Mouse (Mus musculus) left cerebral cortex, postnatal 14 days (tissue): Measurements from ENCODE around the gene Opn3. TPM values are rescaled to one million over a fixed set of nuclear protein-coding genes. Genes with fewer than 3 reads are reported as not detected.

Source experiments
- DNase-seq, 2 experiments: peaks; one replicate each; pipeline ENCODE4 v3.0.0; 2021 to 2022; ENCODE audit warnings: low spot score in 2 of 2, mixed read lengths in 1 of 2
- intact Hi-C: fragments of 180-260 bp; cut with DNase I; formaldehyde crosslinking; loops from one replicate; pipeline ENCODE4 v1.15.1; 2025
- long read RNA-seq, 2 experiments: library from polyadenylated mRNA; stranded (forward); transcript quantifications; one replicate each; pipeline ENCODE4 v2.0.0; 2021
- total RNA-seq, 2 experiments: library from RNA; stranded (reverse); gene quantifications; 2 replicates each; pipeline ENCODE4 v1.2.3; 2021

Opn3 gene
- total RNA-seq = 10 to 100 TPM; 12.7 to 14.5 TPM
- long read RNA-seq, experiment 1, transcript Opn3-201 (4 exons, 1,913 nt) = major isoform, 19 of 21 reads
- long read RNA-seq, experiment 1, partial matches to known transcripts = 1 of 21 reads
- long read RNA-seq, experiment 1, other reads (novel, unspliced or antisense) = 1 of 21 reads
- long read RNA-seq, experiment 2, transcript Opn3-201 (4 exons, 1,913 nt) = major isoform, 13 of 13 reads
- long read RNA-seq, experiment 2, partial matches to known transcripts = 0 of 13 reads
- long read RNA-seq, experiment 2, other reads (novel, unspliced or antisense) = 0 of 13 reads

DNA sequence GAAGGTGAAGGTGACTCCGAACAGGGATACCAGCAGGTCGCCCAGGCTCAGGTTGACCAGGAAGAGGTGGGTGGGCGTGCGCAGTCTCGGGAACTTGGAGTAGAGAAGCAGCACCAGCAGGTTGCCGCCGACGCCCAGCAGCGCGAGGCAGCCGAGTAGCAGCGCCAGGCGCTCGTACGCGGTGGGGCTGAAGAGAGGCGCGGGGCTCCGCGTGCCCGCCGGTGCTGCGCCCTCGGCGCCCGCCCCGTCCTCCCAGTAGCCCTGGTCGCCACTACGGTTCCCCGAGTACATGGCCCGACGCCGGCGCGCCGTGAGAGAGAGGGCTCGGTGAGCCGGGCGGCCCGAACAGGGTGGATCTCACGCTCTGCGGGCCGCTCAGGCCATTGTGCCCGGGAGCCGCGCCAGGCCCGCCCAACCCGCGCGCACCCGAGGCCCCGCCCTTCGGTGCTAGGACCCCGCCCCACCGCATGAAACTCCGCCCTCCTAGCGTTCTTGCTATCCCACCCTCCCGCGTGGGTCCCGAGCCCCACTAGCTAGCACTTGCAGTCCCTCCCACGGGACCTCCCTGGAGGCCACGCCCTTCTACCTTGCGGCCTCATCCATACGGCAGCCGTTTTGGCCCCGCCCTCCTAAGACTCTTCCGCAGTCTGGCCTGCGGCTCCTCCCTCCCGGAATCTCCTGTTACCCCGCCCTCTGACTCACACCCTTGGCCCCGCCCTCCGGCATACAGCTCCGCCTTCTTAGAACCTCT, at the start of gene Opn3, which contains the start of gene Chml:
Opn3 (minus strand) TSS at position 531 of the 751 bp plus-strand sequence.
Chml (minus strand) TSS at position 656 of the 751 bp plus-strand sequence.
- intact Hi-C loops = no loop called here

DNA sequence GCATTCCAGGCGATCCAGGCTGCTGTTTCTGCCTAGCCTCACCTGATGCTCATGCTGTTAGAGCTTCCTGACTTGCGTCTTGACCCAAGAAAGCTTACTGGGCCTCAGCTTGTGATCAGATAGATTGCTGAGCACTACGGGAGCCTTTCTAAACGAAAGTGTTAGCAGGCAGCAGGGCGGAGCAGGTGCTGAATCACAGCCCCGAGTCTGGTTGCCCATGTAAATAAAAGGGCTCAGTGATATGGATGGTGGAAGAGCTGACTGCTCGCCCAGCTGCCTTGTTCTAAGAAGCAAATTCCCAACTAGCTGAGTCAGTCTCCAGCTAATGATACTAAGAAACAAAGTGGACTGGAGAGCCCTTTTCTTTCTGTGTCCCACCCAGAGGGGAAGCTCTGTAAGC, 33.2 kb upstream of the Opn3 start:
- DNase-seq = no peak
- intact Hi-C loops = no loop called here

More for the DNA sequence above, at the start of gene Opn3, which contains the start of gene Chml:
- DNase-seq = peak; percentile 96 to 98

DNA sequence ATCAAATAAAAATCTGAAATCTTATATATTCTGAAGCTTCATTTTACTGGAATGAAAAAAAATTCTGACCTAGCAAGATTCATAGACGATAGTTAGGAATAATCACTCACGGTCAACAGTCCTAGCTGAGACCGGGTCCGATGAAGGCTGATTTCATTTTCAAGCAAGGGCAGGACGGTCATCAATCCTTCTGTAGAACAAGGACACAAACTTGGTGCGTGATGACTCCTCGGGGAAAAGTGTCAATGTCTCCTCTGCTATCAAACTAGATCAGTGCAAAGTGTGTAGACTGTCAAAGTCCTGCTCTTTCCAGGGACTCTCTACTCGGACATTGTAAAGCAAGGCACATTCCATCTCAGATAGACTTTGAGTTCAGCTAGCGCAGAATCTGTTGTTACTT, 24.3 kb upstream of the Opn3 start:
- intact Hi-C loops = no loop called here
- DNase-seq = no peak

DNA sequence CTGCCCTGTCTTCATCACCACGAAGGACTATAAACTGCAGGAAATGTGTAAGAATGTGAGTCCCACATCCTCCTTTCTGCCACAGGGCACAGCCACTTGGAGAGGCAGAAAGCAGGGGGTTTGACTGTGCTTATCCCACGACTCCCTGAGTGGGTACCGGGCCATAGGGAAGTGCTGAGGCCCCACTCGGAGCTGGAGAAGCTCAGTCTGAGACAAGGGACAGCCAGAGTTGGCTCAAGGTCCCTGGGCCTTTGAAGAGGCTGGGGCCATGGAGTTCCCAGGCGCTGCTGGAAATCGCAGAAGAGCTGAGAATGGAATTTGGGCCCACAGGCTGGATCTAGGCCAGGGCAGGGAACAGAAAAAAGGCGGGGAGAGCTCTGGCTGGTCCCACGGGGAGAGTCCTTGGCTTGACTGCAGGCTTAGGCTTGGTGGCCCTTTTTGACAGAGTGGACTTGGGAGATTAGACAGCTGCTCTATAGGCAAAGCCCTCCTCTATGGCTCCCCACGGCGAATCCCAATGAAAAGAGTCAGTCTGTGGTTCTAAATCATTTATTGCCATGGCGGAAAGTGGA, 19.8 kb upstream of the Opn3 start:
- DNase-seq = no peak

DNA sequence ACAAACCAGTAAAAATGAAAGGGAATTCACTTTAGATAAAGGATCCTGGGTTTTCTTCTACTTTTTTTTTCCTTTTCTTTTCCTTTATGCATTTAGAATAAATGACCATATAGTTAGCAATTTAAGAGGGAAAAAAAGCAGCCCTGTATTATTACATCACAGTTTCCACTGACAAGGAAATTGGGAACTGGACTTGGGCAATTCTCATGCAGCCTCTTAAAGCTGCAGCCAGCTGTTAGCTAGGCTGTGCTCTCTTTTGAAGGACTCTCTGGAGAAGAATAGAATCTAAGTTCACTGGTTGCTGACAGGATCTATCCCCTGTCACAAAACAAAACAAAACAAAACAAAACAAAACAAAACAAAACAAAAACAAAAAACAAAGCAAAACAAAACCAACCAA, 15.4 kb upstream of the Opn3 start:
- no peak for DNase-seq
- intact Hi-C loops = no loop called here

More for the DNA sequence above, 19.8 kb upstream of the Opn3 start:
- intact Hi-C loops = no loop called here

DNA sequence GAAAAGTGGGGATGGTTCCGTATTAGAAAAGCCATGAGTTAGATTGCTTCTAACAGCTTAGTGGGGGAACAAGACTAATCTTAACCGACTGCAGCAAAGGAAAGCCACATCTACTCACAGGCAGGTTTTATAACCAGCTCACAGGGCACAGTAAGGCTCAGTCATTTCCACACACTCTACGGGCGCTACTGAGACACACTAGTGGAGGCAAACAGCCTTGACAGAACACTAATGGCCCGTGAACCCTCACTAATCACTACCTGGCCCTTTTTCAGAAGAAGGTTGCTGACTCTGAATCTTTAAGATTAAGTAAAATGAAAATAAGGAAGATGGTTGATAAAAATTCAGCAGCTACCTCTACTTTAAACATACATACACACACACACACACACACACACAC, 15.0 kb upstream of the Opn3 start:
- DNase-seq = no peak
- intact Hi-C loops = no loop called here

DNA sequence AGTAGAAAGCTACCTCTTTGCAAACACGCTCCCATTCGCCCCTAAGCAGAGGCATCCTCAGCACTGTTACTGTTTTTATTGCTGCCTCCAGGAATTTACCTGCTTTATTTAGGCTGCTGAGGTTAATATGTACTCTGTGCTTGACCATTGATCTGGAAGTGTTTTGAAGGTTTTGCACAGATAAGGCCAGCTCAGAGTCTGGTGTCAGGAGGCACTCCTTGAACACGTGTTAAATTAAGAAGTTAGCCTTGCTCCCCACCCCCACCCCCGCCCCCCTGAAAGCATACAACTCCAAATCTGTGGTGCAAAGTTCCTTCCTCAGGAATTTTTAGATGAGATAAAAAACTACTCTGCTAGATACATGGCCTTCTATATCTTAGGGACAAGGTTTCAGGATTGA, 8.6 kb upstream of the Opn3 start:
- intact Hi-C loops = no loop called here
- DNase-seq = no peak

DNA sequence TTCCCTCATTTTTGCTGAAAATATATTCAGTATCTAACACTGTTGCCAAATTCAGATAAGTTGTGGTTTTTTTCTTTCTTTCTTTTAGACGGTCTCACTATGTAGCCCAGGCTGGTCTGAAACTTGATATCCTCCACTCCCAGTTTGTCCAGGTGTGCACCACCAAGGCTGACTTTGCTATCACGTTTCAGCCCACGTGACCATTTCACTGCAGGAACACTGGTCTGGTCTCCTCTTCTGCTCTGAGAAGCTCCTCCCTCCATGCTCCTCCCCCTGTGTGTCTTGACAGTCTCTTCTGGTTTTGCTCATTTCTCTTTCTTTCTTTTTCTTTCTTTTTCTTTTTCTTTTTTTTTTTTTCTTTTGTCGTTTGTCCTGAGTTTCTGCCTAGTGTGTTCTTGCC, 7.2 kb upstream of the Opn3 start:
- no peak for DNase-seq
- intact Hi-C loops = no loop called here

DNA sequence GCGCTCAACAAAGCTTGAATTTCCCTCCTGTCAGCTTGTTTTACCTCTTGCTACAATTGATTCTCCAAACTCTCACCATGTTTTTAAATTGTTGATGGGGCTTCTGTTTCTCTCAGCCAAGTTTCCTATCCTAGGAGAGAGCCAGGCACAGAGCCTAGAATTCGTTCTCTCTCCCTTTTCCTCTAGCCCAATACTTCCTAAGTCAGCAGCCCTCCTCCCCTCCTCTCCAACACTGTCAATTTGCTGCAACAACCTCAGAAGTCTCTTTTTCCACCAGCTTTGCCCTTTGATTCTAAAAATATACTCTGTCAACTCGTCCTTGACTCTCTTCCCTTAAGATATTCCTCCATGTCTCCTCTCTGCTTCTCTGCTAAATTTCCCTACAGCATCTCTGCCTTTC, 6.8 kb upstream of the Opn3 start:
- DNase-seq = no peak
- intact Hi-C loops = no loop called here

DNA sequence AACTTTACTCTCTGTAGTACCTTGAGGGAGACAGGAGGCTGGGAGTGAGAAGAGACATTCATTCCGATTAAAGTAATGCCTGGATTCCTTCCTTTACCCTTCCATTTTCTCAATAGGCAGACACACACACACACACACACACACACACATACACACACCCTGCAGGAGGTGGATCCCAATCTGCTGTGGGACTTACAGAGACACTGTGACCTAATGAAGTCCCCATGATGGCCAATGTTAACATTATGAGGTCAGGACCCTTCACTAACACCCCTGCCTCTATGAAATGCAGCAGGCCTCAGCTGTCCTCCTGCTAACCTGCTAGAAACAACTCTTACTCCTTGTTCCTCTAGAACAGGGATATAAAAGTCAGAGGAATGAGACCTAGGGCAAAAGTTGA, 5.7 kb upstream of the Opn3 start, which contains the start of gene Wdr64:
Wdr64 (plus strand) TSS at position 301 of the 400 bp plus-strand sequence.
- no peak for DNase-seq
- intact Hi-C loops = no loop called here

DNA sequence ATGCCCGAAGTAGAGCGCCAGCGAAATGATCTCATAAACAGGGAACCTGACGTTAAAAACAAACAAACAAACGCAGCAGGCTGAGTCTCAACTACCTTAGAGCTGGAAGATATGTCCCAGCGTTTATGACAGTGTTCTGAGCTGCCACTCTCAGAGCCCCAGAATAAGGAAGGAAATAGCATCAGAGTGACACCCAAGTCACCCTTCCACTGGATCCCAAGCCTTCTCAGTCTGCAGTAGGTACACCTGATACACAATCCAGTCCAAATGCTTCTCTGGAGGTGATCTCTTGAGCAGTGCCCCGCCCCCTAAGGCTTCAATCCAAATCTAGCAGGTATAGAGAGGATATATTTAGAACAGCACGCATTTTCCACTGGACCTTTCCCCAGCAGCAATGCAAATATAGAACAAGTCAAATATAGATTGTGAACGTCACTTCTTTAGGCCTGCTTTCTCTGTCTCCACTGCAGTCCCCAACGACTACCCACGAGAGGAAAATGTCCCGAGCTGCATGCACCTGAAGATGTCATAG, 919 bp upstream of the Opn3 start:
- DNase-seq = peak in 1 of 2 experiments; percentile 22

DNA sequence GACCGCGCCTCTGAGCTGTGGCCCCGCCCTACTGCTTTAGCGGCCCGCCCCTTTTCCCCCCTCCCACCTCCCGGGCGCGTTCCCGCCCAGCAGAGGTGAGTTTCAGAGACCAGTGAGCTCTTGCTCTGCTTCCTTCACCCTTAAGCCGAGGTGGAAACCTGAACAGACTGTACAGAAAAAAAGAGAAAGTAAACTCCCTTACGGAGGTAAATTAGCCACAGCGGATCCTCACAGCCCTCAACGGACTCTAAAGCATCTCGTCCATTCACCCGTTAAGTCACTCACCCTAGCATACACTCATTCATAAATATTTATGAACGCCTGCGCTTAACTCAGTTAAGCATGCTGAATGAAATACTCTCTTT, 403 bp upstream of the Opn3 start:
- intact Hi-C loops = no loop called here
- DNase-seq = no peak

More for the DNA sequence above, 919 bp upstream of the Opn3 start:
- intact Hi-C loops = no loop called here

DNA sequence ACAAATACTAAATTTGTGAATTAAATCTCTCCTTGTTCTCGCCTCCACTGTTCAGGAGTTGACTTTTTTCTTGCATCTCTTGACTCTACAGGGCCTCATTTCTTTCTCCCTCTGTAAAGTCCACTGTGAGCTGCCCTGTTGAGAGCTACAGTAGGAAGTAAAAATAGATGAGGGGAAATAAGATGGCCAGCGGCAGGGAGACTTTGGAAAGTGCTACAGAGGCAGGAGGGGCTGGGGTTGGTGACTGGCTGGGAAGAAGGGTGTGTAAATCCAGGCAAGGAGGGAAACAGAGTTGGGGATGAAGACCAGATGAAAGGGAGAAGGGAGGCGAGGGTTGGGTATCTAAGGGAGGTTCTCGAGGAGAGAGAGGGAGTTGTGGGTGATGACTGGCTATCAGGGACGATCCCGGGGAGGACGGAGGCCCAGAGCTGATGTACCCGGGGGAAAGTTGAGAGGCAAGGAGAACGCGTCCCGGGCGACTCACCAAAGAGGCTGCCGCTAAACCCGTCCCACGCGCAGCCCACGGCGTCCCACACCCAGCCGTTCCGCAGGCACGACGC, 810 bp downstream of the Opn3 start:
- intact Hi-C loops = no loop called here
- no peak for DNase-seq

DNA sequence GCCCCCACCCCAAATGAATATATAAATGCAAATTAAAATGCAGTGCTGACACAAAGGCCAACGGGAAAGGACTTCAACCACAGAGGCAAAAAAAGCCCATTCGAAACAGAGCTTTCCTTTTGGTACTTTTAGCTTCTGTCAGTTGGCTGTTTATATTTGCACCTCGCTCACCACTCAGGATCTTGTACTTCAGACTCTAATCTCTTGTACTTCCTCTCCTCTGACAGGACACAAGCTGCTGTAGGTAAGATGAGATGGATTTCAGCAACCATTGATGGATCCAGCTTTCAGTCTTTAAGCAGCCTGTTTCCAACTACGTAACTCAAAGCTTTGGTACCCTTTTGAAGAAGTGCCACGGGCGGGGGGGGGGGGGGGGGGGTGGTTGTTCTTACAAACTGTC, 11.6 kb downstream of the Opn3 start:
- DNase-seq = no peak

DNA sequence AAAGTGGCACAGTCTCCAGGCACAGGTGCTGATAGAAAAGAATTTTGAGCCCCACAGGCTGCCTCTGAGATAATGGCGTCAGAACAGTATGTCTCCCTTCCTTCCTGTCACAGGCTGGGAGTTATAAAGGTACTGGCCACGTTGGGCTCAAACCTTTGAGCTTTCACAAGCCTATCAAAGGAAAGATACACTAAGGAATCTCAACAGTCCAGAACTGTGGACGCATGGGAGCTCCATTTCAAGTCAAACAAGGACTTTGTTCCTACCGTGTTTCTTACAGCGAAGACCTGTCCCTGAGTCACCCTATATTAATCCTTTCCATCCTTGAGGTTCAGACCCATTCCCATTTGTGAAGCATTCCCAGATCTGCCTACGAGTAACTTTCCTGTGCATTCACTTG, 15.1 kb downstream of the Opn3 start:
- intact Hi-C loops = loop anchor here (10.0 kb wide), 1 partner anchor 187 kb away; no protein-coding TSS in a partner anchor
- no peak for DNase-seq

More for the DNA sequence above, 11.6 kb downstream of the Opn3 start:
- intact Hi-C loops = no loop called here

DNA sequence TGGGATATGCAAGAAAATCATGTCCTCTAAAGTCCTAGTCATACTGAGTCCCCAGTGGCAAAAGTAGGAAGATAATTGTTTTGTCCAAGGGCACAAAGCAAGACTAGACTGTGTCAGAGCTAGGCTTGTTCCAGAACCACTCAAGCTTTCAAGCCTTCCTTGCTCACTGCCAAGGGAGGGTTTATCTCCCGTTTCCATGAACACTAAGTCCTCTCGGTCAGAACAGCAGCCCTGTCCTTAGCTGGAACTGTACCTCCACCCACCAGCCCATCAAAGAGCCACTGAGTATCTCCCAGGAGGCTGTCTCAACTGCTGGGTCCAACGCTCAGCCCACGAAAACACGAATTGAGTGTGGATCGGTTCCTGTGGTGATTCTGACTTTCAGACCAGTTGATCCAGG, 17.5 kb downstream of the Opn3 start:
- no peak for DNase-seq
- intact Hi-C loops = loop anchor here (10.0 kb wide), 1 partner anchor 190 kb away; no protein-coding TSS in a partner anchor

DNA sequence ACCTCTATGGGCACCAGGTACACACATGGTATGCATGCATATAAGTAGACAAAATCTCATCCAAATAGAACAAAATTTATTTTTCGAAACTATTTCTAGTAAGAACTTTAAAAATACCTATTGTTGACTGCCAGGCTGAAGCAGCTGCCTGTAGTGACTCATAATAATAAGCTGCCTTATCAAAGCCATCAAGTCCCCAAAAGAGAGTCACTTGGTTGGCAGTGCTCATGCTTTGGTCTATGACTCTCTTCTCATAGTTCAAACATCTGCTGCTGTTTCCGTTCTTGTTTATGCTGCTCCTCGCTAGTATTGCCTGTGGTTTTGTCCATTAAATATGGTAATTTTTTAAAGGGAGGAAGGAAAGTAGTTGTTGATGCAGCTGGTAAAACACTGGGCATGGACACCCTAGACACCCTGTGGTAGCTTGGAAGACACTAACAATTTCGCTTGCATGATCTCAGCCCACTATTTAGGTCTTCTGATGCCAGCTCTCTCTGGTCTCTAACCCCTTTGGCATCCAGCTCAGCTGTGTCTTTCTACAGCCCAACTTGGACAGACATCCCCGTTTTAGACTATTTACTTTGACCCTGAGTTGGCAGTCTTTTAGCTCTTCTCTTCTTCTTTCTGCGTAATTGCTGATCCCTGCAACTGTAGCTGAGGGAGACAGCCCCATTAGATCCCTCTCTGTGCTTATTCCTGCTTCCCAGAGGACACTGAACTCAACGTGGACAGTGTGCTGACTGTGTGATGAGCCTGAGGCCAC, 18.8 kb downstream of the Opn3 start:
- DNase-seq = no peak
- intact Hi-C loops = loop anchor here (5.0 to 10.0 kb wide), 2 partner anchors 191 to 249 kb away; partner anchors contain the start of gene Gm38100

DNA sequence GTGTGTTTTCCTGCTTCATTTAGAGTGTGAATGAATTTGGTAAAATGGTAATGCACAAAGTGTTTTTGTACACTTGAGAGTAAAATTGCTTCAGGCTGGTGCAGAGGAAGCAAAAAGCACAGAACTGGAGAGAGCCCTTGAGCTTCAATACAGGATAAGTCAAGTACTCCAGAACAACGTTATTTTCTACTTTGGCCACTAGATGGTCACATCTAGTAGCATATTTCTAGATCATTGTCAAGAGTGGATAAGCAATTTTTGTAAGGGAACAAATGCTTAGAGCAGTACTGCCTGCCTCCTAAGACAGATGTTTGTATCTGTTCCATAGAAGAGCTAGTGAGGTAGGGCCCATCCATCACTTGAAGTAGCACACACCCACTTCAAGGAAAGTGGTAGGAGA, 20.9 kb downstream of the Opn3 start:
- intact Hi-C loops = loop anchor here (5.0 to 10.0 kb wide), 2 partner anchors 193 to 251 kb away; partner anchors contain the start of gene Gm38100
- DNase-seq = no peak

DNA sequence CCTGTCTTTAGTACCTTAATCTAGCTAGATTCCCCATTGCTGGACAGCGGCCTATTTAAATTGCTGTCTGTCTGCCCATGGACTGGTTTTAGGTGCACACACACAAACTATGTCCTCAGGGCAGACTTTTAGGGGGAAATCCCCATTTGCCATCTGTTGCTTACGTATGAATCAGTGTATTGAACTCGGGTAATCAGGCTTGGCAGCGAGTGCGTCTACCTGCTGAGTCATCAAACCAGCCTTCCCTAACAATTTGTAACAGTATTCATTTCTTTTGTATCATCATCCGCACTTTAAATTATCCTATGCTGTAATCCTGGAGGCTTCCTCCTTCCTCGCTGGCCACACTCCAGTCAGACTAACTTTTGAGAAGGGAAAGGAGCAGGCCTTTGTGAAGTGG, 22.5 kb downstream of the Opn3 start:
- DNase-seq = no peak
- intact Hi-C loops = loop anchor here (5.0 to 10.0 kb wide), 2 partner anchors 195 to 252 kb away; partner anchors contain the start of gene Gm38100
